Mouse (Mus musculus) CH12.LX (cell line): ENCODE results near the gene Prkcd. TPM values are rescaled to one million over a fixed set of nuclear protein-coding genes. Genes with fewer than 3 reads are reported as not detected.

ENCODE experiments used
- DNase-seq: peaks from one replicate; pipeline ENCODE4 v3.0.0-alpha.2; 2013; ENCODE audit errors: extremely low read depth
- H3K27ac ChIP-seq: 2 replicates; pipeline ENCODE4 v1.5.1; 2012; ENCODE audit warnings: low read depth, mild to moderate bottlenecking, control low read depth, moderate library complexity; ENCODE audit not compliant: insufficient read depth
- H3K27me3 ChIP-seq: replicated peaks from 2 replicates; pipeline ENCODE3; 2012; ENCODE audit warnings: inconsistent platforms
- H3K36me3 ChIP-seq, 2 experiments: replicated peaks in 1 of 2; 2 replicates each; pipeline versions ENCODE3 to v1.6.1; 2012; ENCODE audit warnings: inconsistent platforms in 1 of 2, low read length in 1 of 2, mild to moderate bottlenecking in 1 of 2, mixed read lengths in 1 of 2, moderate library complexity in 1 of 2; ENCODE audit not compliant: control insufficient read depth in 1 of 2, insufficient read depth in 1 of 2
- H3K4me1 ChIP-seq, 2 experiments: 2 replicates each; pipeline ENCODE4 v1.6.1; 2012; ENCODE audit warnings: inconsistent platforms in 1 of 2, moderate library complexity in 1 of 2; ENCODE audit not compliant: insufficient read depth in 2 of 2, control insufficient read depth in 1 of 2
- H3K4me2 ChIP-seq: 2 replicates; pipeline ENCODE4 v1.6.1; 2012; ENCODE audit warnings: low read depth, mild to moderate bottlenecking, control low read depth; ENCODE audit not compliant: poor library complexity, insufficient read depth, severe bottlenecking
- H3K4me3 ChIP-seq, 3 experiments: fragments of 150-350 bp in 1 of 3; sonication (generic) in 1 of 3; replicated peaks in 1 of 3; 2 replicates each; pipeline versions ENCODE3 to v1.5.1; 2011 to 2012; ENCODE audit warnings: low read depth in 2 of 3, low read length in 2 of 3, mild to moderate bottlenecking in 2 of 3, moderate library complexity in 2 of 3, control low read depth in 1 of 3, improper control_type of control experiment in 1 of 3, inconsistent platforms in 1 of 3, mixed read lengths in 1 of 3; ENCODE audit not compliant: poor library complexity in 1 of 3
- H3K79me2 ChIP-seq: replicated peaks from 2 replicates; pipeline ENCODE4 v1.6.1; 2012; ENCODE audit warnings: mild to moderate bottlenecking, moderate library complexity; ENCODE audit not compliant: control insufficient read depth, poor library complexity, insufficient read depth, severe bottlenecking; ENCODE audit errors: extremely low read depth
- H3K9ac ChIP-seq: 2 replicates; pipeline ENCODE4 v1.6.1; 2012; ENCODE audit warnings: low read depth, mild to moderate bottlenecking, control low read depth, moderate library complexity; ENCODE audit not compliant: insufficient read depth
- H3K9me3 ChIP-seq: replicated peaks from 2 replicates; pipeline ENCODE3; 2012; ENCODE audit warnings: low read length, inconsistent platforms, mixed read lengths
- BHLHE40 ChIP-seq: IDR thresholded peaks from 2 replicates; pipeline ENCODE4 v1.6.1; 2011; ENCODE audit warnings: mild to moderate bottlenecking, low read depth, low read length, improper control_type of control experiment
- CHD1 ChIP-seq: IDR thresholded peaks from 2 replicates; pipeline ENCODE4 v1.6.1; 2012; ENCODE audit warnings: low read depth, low read length, improper control_type of control experiment, inconsistent platforms
- CHD2 ChIP-seq: IDR thresholded peaks from 2 replicates; pipeline ENCODE4 v1.6.1; 2011; ENCODE audit warnings: low read length, improper control_type of control experiment
- CTCF ChIP-seq, 2 experiments: IDR thresholded peaks in 1 of 2; conservative IDR thresholded peaks in 1 of 2; 2 replicates each; pipeline ENCODE4 v1.5.1; 2011 to 2012; ENCODE audit warnings: low read depth in 2 of 2, low read length in 2 of 2, improper control_type of control experiment in 1 of 2, inconsistent platforms in 1 of 2, mild to moderate bottlenecking in 1 of 2, moderate library complexity in 1 of 2
- GABPA ChIP-seq: IDR thresholded peaks from 2 replicates; pipeline ENCODE4 v1.6.1; 2012; ENCODE audit warnings: low read depth, low read length, improper control_type of control experiment, inconsistent platforms; ENCODE audit not compliant: insufficient replicate concordance
- HCFC1 ChIP-seq: IDR thresholded peaks from 2 replicates; pipeline ENCODE4 v1.6.1; 2012; ENCODE audit warnings: low read depth, mild to moderate bottlenecking, inconsistent platforms, low read length, improper control_type of control experiment
- IRF4 ChIP-seq: IDR thresholded peaks from 2 replicates; pipeline ENCODE4 v1.6.1; 2014; ENCODE audit warnings: low read depth, mild to moderate bottlenecking, inconsistent platforms, low read length, improper control_type of control experiment
- MAX ChIP-seq: IDR thresholded peaks from 2 replicates; pipeline ENCODE4 v1.6.1; 2011; ENCODE audit warnings: low read length, improper control_type of control experiment
- MAZ ChIP-seq: IDR thresholded peaks from 2 replicates; pipeline ENCODE4 v1.6.1; 2012; ENCODE audit warnings: low read depth, mild to moderate bottlenecking, inconsistent platforms, low read length, improper control_type of control experiment, moderate library complexity
- NRF1 ChIP-seq: IDR thresholded peaks from 2 replicates; pipeline ENCODE4 v1.6.1; 2014; ENCODE audit warnings: low read depth, mild to moderate bottlenecking, inconsistent platforms, low read length, improper control_type of control experiment, moderate library complexity
- RAD21 ChIP-seq: IDR thresholded peaks from 2 replicates; pipeline ENCODE4 v1.6.1; 2011; ENCODE audit warnings: low read depth, mild to moderate bottlenecking, low read length, improper control_type of control experiment, moderate library complexity
- SIN3A ChIP-seq: IDR thresholded peaks from 2 replicates; pipeline ENCODE4 v1.6.1; 2012; ENCODE audit warnings: low read length, improper control_type of control experiment, inconsistent platforms
- TBP ChIP-seq: conservative IDR thresholded peaks from 2 replicates; pipeline ENCODE4 v1.6.1; 2011; ENCODE audit warnings: low read depth, low read length, improper control_type of control experiment
- TCF12 ChIP-seq: IDR thresholded peaks from 2 replicates; pipeline ENCODE4 v1.6.1; 2014; ENCODE audit warnings: low read depth, mild to moderate bottlenecking, inconsistent platforms, low read length, improper control_type of control experiment
- UBTF ChIP-seq: IDR thresholded peaks from 2 replicates; pipeline ENCODE4 v1.6.1; 2012; ENCODE audit warnings: low read depth, mild to moderate bottlenecking, inconsistent platforms, low read length, improper control_type of control experiment, moderate library complexity
- ZC3H11A ChIP-seq: IDR thresholded peaks from 2 replicates; pipeline ENCODE4 v1.6.1; 2012; ENCODE audit warnings: low read depth, mild to moderate bottlenecking, inconsistent platforms, low read length, improper control_type of control experiment
- ZNF384 ChIP-seq: IDR thresholded peaks from 2 replicates; pipeline ENCODE4 v1.6.1; 2012; ENCODE audit warnings: low read depth, low read length, improper control_type of control experiment, inconsistent platforms
- dilution Hi-C: fragments of 300-500 bp; cut with MboI; formaldehyde crosslinking; loops from 2 replicates; pipeline ENCODE4 v1.14.3; 2020; ENCODE audit warnings: low sequenced_read_pairs; ENCODE audit not compliant: extremely low pct_unique_long_range_greater_than_20kb, extremely low pct_ligation_motif_present
- in situ Hi-C: fragments of 300-500 bp; cut with MboI; formaldehyde crosslinking; loops from 3 replicates; pipeline ENCODE4 v1.14.3; 2019; ENCODE audit warnings: low sequenced_read_pairs, low pct_ligation_motif_present, low pct_unique_long_range_greater_than_20kb, mixed read lengths
- polyA plus RNA-seq: library from polyadenylated mRNA; unstranded; fragments of >175 nt; gene quantifications from 2 replicates; pipeline ENCODE4 v1.2.1, GENCODE M21; 2012; ENCODE audit warnings: low read depth; ENCODE audit not compliant: insufficient read length
- total RNA-seq, 2 experiments: library from RNA; depleted of rRNA; stranded (reverse); fragments of 300-350 nt in 1 of 2; fragments of >200 nt in 1 of 2; gene quantifications; 2 replicates each; pipeline ENCODE4 v1.2.3; 2012 to 2014

The Prkcd gene
- total and polyA plus RNA-seq, 3 experiments: 109 to 186 (median 122) TPM

GRCm38 (mm10) chr14:30548965-30549776, 76.8 kb downstream of the Prkcd start (continued):
- no peak for TF ChIP-seq CHD1
- no peak for TF ChIP-seq CTCF (conservative IDR thresholded peaks at IDR 0.05 in 1 of 2, IDR thresholded peaks at IDR 0.05 in 1 of 2; ENCODE audit: low read depth in 2 of 2, low read length in 2 of 2)
- no peak for TF ChIP-seq RAD21
- no peak; the same call in 1 of the 2 replicates for TF ChIP-seq MAZ
- TF ChIP-seq SIN3A: peak; percentile 57
- TF ChIP-seq ZC3H11A: no peak
- no peak for TF ChIP-seq ZNF384
- peak; percentile 47; the same call in 1 of the 2 replicates for TF ChIP-seq BHLHE40
- TF ChIP-seq NRF1: no peak; the same call in 1 of the 2 replicates
- peak; percentile 86 for TF ChIP-seq MAX
- TF ChIP-seq TCF12: peak; percentile 84
- no peak for TF ChIP-seq HCFC1
- peak; percentile 12; the same call in 1 of the 2 replicates for TF ChIP-seq IRF4
- TF ChIP-seq GABPA: no peak
- TF ChIP-seq TBP: peak; percentile 84
- TF ChIP-seq UBTF: peak; percentile 85

GRCm38 (mm10) chr14:30548131-30548720, 77.8 kb downstream of the Prkcd start, which contains the start of gene Tkt:
Gene Tkt (plus strand): TSS chr14:30548359.
- peak within 1 kb of the TSS; percentile 81 for H3K27ac ChIP-seq
- TF ChIP-seq CHD2: 0 out of 2 replicates have a peak, but pooled peaks have one; percentile 23
- no peak for TF ChIP-seq ZNF384
- peak within 1 kb of the TSS; percentile 75 for H3K4me2 ChIP-seq
- DNase-seq: no peak
- H3K4me3 ChIP-seq: peak within 1 kb of the TSS; percentile 78 to 97 (median 94)
- H3K36me3 ChIP-seq: peaks cover 0 to 9% of the 10 kb centered on the region in 2 experiments
- dilution Hi-C loops (no loop called here), in situ Hi-C loops (no loop called here)
- H3K27me3 ChIP-seq: no peaks in the 10 kb centered on the region
- H3K9ac ChIP-seq: peak within 1 kb of the TSS; percentile 92
- peaks cover 17 to 44% of the 10 kb centered on the region in 2 experiments for H3K4me1 ChIP-seq
- no peaks in the 10 kb centered on the region for H3K9me3 ChIP-seq
- H3K79me2 ChIP-seq: peaks cover 39% of the 10 kb centered on the region

Other genes starting within 250 kb of the Prkcd start
- 20.1 TPM in 2 replicates for gene Dcp1a, start 146.7 kb downstream of the Prkcd start, total RNA-seq (2012; rRNA removed)
- gene Dcp1a, start 146.7 kb downstream of the Prkcd start, total RNA-seq (2014; rRNA removed): 18.3 TPM in 2 replicates
- gene Dcp1a, start 146.7 kb downstream of the Prkcd start, polyA plus RNA-seq: 25.4 and 26.9 TPM in 2 replicates
- gene Cacna1d, start 134.8 kb downstream of the Prkcd start, total RNA-seq (2012; rRNA removed): 0.04 and 0.17 TPM in 2 replicates
- gene Cacna1d, start 134.8 kb downstream of the Prkcd start, total RNA-seq (2014; rRNA removed): 0.08 and 0.14 TPM in 2 replicates
- 0.63 and 0.66 TPM in 2 replicates for gene Cacna1d, start 134.8 kb downstream of the Prkcd start, polyA plus RNA-seq
- 432 and 450 TPM in 2 replicates for gene Tkt, start 77.9 kb downstream of the Prkcd start, total RNA-seq (2012; rRNA removed)
- 420 and 456 TPM in 2 replicates for gene Tkt, start 77.9 kb downstream of the Prkcd start, total RNA-seq (2014; rRNA removed)
- gene Tkt, start 77.9 kb downstream of the Prkcd start, polyA plus RNA-seq: 735 and 837 TPM in 2 replicates
- gene Rft1, start 28.1 kb upstream of the Prkcd start, total RNA-seq (2012; rRNA removed): 12.0 and 13.5 TPM in 2 replicates
- gene Rft1, start 28.1 kb upstream of the Prkcd start, total RNA-seq (2014; rRNA removed): 25.8 and 26.0 TPM in 2 replicates
- gene Rft1, start 28.1 kb upstream of the Prkcd start, polyA plus RNA-seq: 15.3 and 17.7 TPM in 2 replicates
- 5.1 and 5.8 TPM in 2 replicates for gene Sfmbt1, start 88.6 kb upstream of the Prkcd start, total RNA-seq (2012; rRNA removed)
- 2.0 and 2.4 TPM in 2 replicates for gene Sfmbt1, start 88.6 kb upstream of the Prkcd start, total RNA-seq (2014; rRNA removed)
- gene Sfmbt1, start 88.6 kb upstream of the Prkcd start, polyA plus RNA-seq: 5.6 and 6.0 TPM in 2 replicates
- gene Tmem110, start 199.4 kb upstream of the Prkcd start, total RNA-seq (2012; rRNA removed): 15.7 and 19.4 TPM in 2 replicates
- 10.3 and 10.4 TPM in 2 replicates for gene Tmem110, start 199.4 kb upstream of the Prkcd start, total RNA-seq (2014; rRNA removed)
- gene Tmem110, start 199.4 kb upstream of the Prkcd start, polyA plus RNA-seq: 25.1 and 26.2 TPM in 2 replicates